Comparison of ENCODE assay signal across 7 mouse cellular contexts in the genomic region with DNA sequence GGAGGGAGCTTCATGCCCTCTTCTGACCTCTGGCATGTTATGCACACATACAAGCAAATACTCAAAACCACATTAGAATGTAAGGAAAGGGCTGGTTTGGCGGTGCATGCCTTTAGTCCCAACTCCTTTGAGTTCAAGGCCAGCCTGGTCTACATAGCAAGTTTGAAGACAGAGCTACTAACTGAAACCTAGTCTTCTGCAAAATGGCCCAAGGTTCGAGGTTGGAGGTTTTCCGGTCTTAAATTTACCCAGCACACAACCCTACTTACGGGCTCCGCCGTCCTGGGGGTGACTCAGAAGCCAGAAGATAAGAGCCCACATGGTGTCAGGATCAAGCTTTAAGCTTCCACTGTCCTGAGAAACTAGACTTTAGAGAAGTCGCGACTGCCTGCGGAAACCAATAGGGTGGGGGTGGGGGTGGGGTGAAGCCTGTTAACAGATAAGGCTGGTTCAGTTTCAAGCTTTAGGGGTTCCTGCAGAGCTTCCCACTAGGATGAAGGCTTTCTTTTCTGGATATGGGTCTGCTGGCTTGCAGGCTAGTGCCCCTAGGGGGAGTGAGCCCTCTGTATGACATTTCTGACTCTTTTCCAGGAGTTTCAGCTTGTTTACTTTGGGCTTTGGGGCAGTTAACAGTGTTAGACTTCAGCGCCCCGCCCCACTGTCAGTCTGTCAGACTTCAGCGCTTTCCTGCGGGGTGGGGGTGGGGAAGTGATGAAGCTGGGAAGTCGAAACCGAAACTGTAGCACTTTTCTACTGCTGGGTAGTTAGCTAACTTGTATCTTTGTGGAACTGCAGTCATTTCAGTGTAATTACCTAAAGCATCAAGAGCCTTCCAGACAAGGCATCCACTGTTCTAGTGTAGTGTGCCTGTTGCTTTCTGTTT. TPM values are rescaled to one million over a fixed set of nuclear protein-coding genes. Genes with fewer than 3 reads are reported as not detected.
DNase-seq lines count a peak whose midpoint lies in the region; ATAC-seq lines count a peak whose summit lies in the region.

TSS of gene H2-T24 (minus strand) at position 370 of the 883 bp plus-strand sequence.

- H3K9ac ChIP-seq in hindbrain, embryonic 16.5 days (ENCODE audit: low read depth, low read length), result no peak within 1 kb of the TSS
- H3K9ac ChIP-seq in liver, embryonic 12.5 days, result peak within 1 kb of the TSS; percentile 63
- no peak within 1 kb of the TSS for H3K9ac ChIP-seq in neural tube, embryonic 12.5 days

- no peak within 1 kb of the TSS for H3K27ac ChIP-seq in hindbrain, embryonic 16.5 days (ENCODE audit: low read depth, low read length)
- H3K27ac ChIP-seq in liver, embryonic 12.5 days, result peak within 1 kb of the TSS; percentile 91
- no peak within 1 kb of the TSS for H3K27ac ChIP-seq in neural tube, embryonic 12.5 days

- no peak within 1 kb of the TSS for H3K4me2 ChIP-seq in hindbrain, embryonic 16.5 days (ENCODE audit: low read length)
- peak within 1 kb of the TSS; percentile 71 for H3K4me2 ChIP-seq in liver, embryonic 12.5 days
- 0 out of 2 replicates have a peak within 1 kb of the TSS, but pooled peaks have one; percentile 27 for H3K4me2 ChIP-seq in neural tube, embryonic 12.5 days (replicated peaks)

- H3K36me3 ChIP-seq in hindbrain, embryonic 16.5 days (ENCODE audit: control insufficient read depth, insufficient read depth, low read length), result no peaks in the 10 kb centered on the region
- H3K36me3 ChIP-seq in liver, embryonic 12.5 days, result peaks cover 27% of the 10 kb centered on the region
- H3K36me3 ChIP-seq in neural tube, embryonic 12.5 days, result no peaks in the 10 kb centered on the region

- H3K4me3 ChIP-seq in hindbrain, embryonic 16.5 days (ENCODE audit: low read length), result no peak within 1 kb of the TSS
- H3K4me3 ChIP-seq in liver, embryonic 12.5 days, result peak within 1 kb of the TSS; percentile 58
- no peak within 1 kb of the TSS for H3K4me3 ChIP-seq in neural tube, embryonic 12.5 days

- no peaks in the 10 kb centered on the region for H3K4me1 ChIP-seq in hindbrain, embryonic 16.5 days (ENCODE audit: control insufficient read depth, insufficient read depth, low read depth, low read length)
- peaks cover 84% of the 10 kb centered on the region for H3K4me1 ChIP-seq in liver, embryonic 12.5 days
- no peaks in the 10 kb centered on the region for H3K4me1 ChIP-seq in neural tube, embryonic 12.5 days

- 49% methylated on average over 15 of the region's 15 CpGs for WGBS in hindbrain, embryonic 16.5 days
- WGBS in liver, embryonic 12.5 days (ENCODE audit: insufficient replicate concordance), result 14% methylated on average over 15 of the region's 15 CpGs
- 50% methylated on average over 15 of the region's 15 CpGs for WGBS in neural tube, embryonic 12.5 days

- ATAC-seq in CD4-positive, CD25-positive, alpha-beta regulatory T cell, adult 4 months, result peak; percentile 84
- peak; percentile 76 for ATAC-seq in activated CD4-positive, CD25-positive, alpha-beta regulatory T cell, adult 4 months
- peak; percentile 85 for ATAC-seq in erythroid progenitor cell, adult 5-6 weeks (replicated peaks; ENCODE audit: low FRiP score, poor library complexity, severe bottlenecking)
- ATAC-seq in hindbrain, embryonic 16.5 days, result no peak
- ATAC-seq in liver, embryonic 12.5 days, result peak; percentile 86
- ATAC-seq in neural tube, embryonic 12.5 days (ENCODE audit: low FRiP score, low read depth), result no peak

- H3K9me3 ChIP-seq in hindbrain, embryonic 16.5 days (ENCODE audit: control insufficient read depth, low read length), result no peaks in the 10 kb centered on the region
- no peaks in the 10 kb centered on the region for H3K9me3 ChIP-seq in liver, embryonic 12.5 days (replicated peaks)
- no peaks in the 10 kb centered on the region for H3K9me3 ChIP-seq in neural tube, embryonic 12.5 days

- no peaks in the 10 kb centered on the region for H3K27me3 ChIP-seq in hindbrain, embryonic 16.5 days (replicated peaks; ENCODE audit: control insufficient read depth, insufficient read depth, low read length)
- no peaks in the 10 kb centered on the region for H3K27me3 ChIP-seq in liver, embryonic 12.5 days (replicated peaks)
- H3K27me3 ChIP-seq in neural tube, embryonic 12.5 days (replicated peaks), result no peaks in the 10 kb centered on the region

- DNase-seq in thymus, postnatal 36 days, result peak; percentile 83 to 85

RNA-seq across cellular contexts. Expression of gene H2-T24, which starts in this region (rescaled TPM):
- 10 to 100 TPM; 31.2 to 45.1 TPM for polyA plus RNA-seq in CD4-positive, CD25-positive, alpha-beta regulatory T cell, adult 4 months (2017; shearing (Covaris generic))
- 10 to 100 TPM; 36.4 to 43.7 TPM for polyA plus RNA-seq in activated CD4-positive, CD25-positive, alpha-beta regulatory T cell, adult 4 months (2017; shearing (Covaris generic))
- total RNA-seq in erythroid progenitor cell, adult 5-6 weeks (2015; ENCODE audit: low replicate concordance), result 84.3 and 115 TPM in 2 replicates
- total RNA-seq in erythroid progenitor cell, adult 5-6 weeks (2017; ENCODE audit: low replicate concordance), result 293 and 328 TPM in 2 replicates
- 9.6 and 10.3 TPM in 2 replicates for polyA plus RNA-seq in hindbrain, embryonic 16.5 days (2015; fragmentation: Nextera tagmentation; extraction: Ambion mirVana)
- 4.6 and 5.7 TPM in 2 replicates for polyA plus RNA-seq in liver, embryonic 12.5 days (2016; fragmentation: Nextera tagmentation; extraction: Ambion mirVana)
- polyA plus RNA-seq in neural tube, embryonic 12.5 days (2016; fragmentation: Nextera tagmentation; extraction: Ambion mirVana), result 4.5 and 5.2 TPM in 2 replicates

Comparison
In these comparisons a context has a peak if more than half of its experiments do, and no peak if none do; other contexts are left out.
1. ATAC-seq: peak in CD4-positive, CD25-positive, alpha-beta regulatory T cell, adult 4 months (single experiment), activated CD4-positive, CD25-positive, alpha-beta regulatory T cell, adult 4 months (single experiment), erythroid progenitor cell, adult 5-6 weeks (single experiment) and liver, embryonic 12.5 days (single experiment); none in hindbrain, embryonic 16.5 days (single experiment) and neural tube, embryonic 12.5 days (single experiment).